Mouse (Mus musculus) layer of hippocampus, adult 2 months (tissue): ENCODE measurements around the gene Otulin. TPM values are rescaled to one million over a fixed set of nuclear protein-coding genes. Genes with fewer than 3 reads are reported as not detected.

Experiments used
- DNase-seq, 2 experiments: peaks; one replicate each; pipeline ENCODE4 v3.0.0; 2022; ENCODE audit warnings: low spot score in 2 of 2
- H3K27ac ChIP-seq: fragments of 200-600 bp; 2 replicates; pipeline ENCODE4 v1.8.1; 2022
- H3K4me3 ChIP-seq: fragments of 200-600 bp; 2 replicates; pipeline ENCODE4 v1.8.1; 2022; ENCODE audit warnings: mild to moderate bottlenecking
- CTCF ChIP-seq: fragments of 200-600 bp; conservative IDR thresholded peaks from 2 replicates; pipeline ENCODE4 v1.8.1; 2022; ENCODE audit warnings: antibody characterized with exemption, mild to moderate bottlenecking, moderate library complexity
- total RNA-seq, 2 experiments: library from RNA; stranded (reverse); gene quantifications; 2 replicates each; pipeline ENCODE4 v1.2.3; 2021

The Otulin gene
- total RNA-seq, 2 experiments from 2014 or later = 19.4 to 23.1 TPM

GRCm38 (mm10) chr15:27619683-27620082 is 10.8 kb downstream of the Otulin start:
- no peak for DNase-seq
- no peak overlapping the region for H3K27ac ChIP-seq
- H3K4me3 ChIP-seq = no peak overlapping the region
- TF ChIP-seq CTCF = no peak

GRCm38 (mm10) chr15:27618778-27619533 is 11.5 kb downstream of the Otulin start:
- H3K27ac ChIP-seq = no peak overlapping the region
- H3K4me3 ChIP-seq = no peak overlapping the region
- DNase-seq = no peak
- no peak for TF ChIP-seq CTCF

- Histone ChIP-seq H3K27ac (no peak overlapping the region), H3K4me3 (no peak overlapping the region)
- TF ChIP-seq CTCF = no peak
- DNase-seq = no peak
These were observed 13.3 kb downstream of the Otulin start for GRCm38 (mm10) chr15:27617227-27617626.

GRCm38 (mm10) chr15:27616159-27616558 is 14.3 kb downstream of the Otulin start:
- H3K4me3 ChIP-seq = no peak overlapping the region
- peak overlapping the region; percentile 36; the same call in 1 of the 2 replicates for H3K27ac ChIP-seq
- DNase-seq = no peak
- TF ChIP-seq CTCF = 0 out of 2 replicates have a peak, but pooled peaks have one; percentile 22

GRCm38 (mm10) chr15:27613255-27613654 is 17.2 kb downstream of the Otulin start:
- DNase-seq = no peak
- TF ChIP-seq CTCF = no peak
- H3K4me3 ChIP-seq = no peak overlapping the region
- no peak overlapping the region for H3K27ac ChIP-seq

- TF ChIP-seq CTCF = peak; percentile 98
- Histone ChIP-seq H3K4me3 (no peak overlapping the region), H3K27ac (no peak overlapping the region)
- peak; percentile 65 to 69 for DNase-seq
These were observed 17.8 kb downstream of the Otulin start for GRCm38 (mm10) chr15:27612533-27613221.

- H3K4me3 ChIP-seq = no peak overlapping the region
These were observed 20.9 kb downstream of the Otulin start for GRCm38 (mm10) chr15:27609554-27609953.

GRCm38 (mm10) chr15:27605252-27605651 is 25.2 kb downstream of the Otulin start:
- Histone ChIP-seq H3K4me3 (no peak overlapping the region), H3K27ac (no peak overlapping the region)
- TF ChIP-seq CTCF = peak; percentile 7; the same call in 1 of the 2 replicates
- no peak for DNase-seq

More at GRCm38 (mm10) chr15:27609554-27609953, 20.9 kb downstream of the Otulin start:
- H3K27ac ChIP-seq = no peak overlapping the region
- TF ChIP-seq CTCF = no peak
- no peak for DNase-seq

- TF ChIP-seq CTCF = no peak
- H3K27ac ChIP-seq = no peak overlapping the region
- no peak for DNase-seq
- H3K4me3 ChIP-seq = no peak overlapping the region
These were observed 25.9 kb downstream of the Otulin start for GRCm38 (mm10) chr15:27604558-27604957.

GRCm38 (mm10) chr15:27600524-27600923 is 30.0 kb downstream of the Otulin start:
- H3K27ac ChIP-seq = no peak overlapping the region
- no peak overlapping the region for H3K4me3 ChIP-seq
- DNase-seq = no peak
- TF ChIP-seq CTCF = no peak

GRCm38 (mm10) chr15:27598786-27599385 is 31.6 kb downstream of the Otulin start:
- Histone ChIP-seq H3K27ac (no peak overlapping the region), H3K4me3 (no peak overlapping the region)
- TF ChIP-seq CTCF = no peak
- no peak for DNase-seq

- peak overlapping the region; percentile 94 for H3K27ac ChIP-seq
- H3K4me3 ChIP-seq = no peak overlapping the region
- no peak for TF ChIP-seq CTCF
- no peak for DNase-seq
These were observed 33.0 kb downstream of the Otulin start for GRCm38 (mm10) chr15:27597516-27597915.

- no peak overlapping the region for H3K4me3 ChIP-seq
- TF ChIP-seq CTCF = peak; percentile 71
- peak overlapping the region; percentile 94 for H3K27ac ChIP-seq
- DNase-seq = peak in 1 of 2 experiments; percentile 64
These were observed 33.9 kb downstream of the Otulin start for GRCm38 (mm10) chr15:27596463-27597140.
